Mouse (Mus musculus): Measurements from ENCODE around the gene Tmeff2.

- no peak for TF ChIP-seq CTCF (IDR thresholded peaks at IDR 0.05)
- TF ChIP-seq EP300 (IDR thresholded peaks at IDR 0.05), result peak; percentile 81
Measured at GRCm38 (mm10) chr1:51088921-51089320, 188.5 kb downstream of the Tmeff2 start.
